Mouse (Mus musculus): Measurements from ENCODE around the gene Wdr48. TPM values are rescaled to one million over a fixed set of nuclear protein-coding genes. Genes with fewer than 3 reads are reported as not detected.

Gene Wdr48
- polyA plus RNA-seq, 1 experiment from 2014 or later = 82.5 TPM

- WGBS = 80% methylated on average over 9 of the region's 9 CpGs
- Histone ChIP-seq H3K27ac (replicated peaks) (no peak overlapping the region), H3K36me3 (no peaks in the 10 kb centered on the region), H3K4me1 (no peaks in the 10 kb centered on the region), H3K27me3 (no peaks in the 10 kb centered on the region), H3K4me3 (no peak overlapping the region), H3K9ac (replicated peaks) (no peak overlapping the region), H3K4me2 (replicated peaks) (no peak overlapping the region), H3K9me3 (no peaks in the 10 kb centered on the region)
- ATAC-seq (replicated peaks) = no peak
Observed at GRCm38 (mm10) chr9:119958835-119959234, 64.2 kb downstream of the Wdr48 start.

GRCm38 (mm10) chr9:119962216-119962615 is 67.5 kb downstream of the Wdr48 start:
- Histone ChIP-seq H3K36me3 (no peaks in the 10 kb centered on the region), H3K4me2 (replicated peaks) (no peak overlapping the region), H3K4me3 (no peak overlapping the region), H3K9me3 (no peaks in the 10 kb centered on the region), H3K9ac (replicated peaks) (no peak overlapping the region), H3K27me3 (no peaks in the 10 kb centered on the region), H3K27ac (replicated peaks) (no peak overlapping the region), H3K4me1 (no peaks in the 10 kb centered on the region)
- ATAC-seq (replicated peaks) = no peak
- 75% methylated on average over 4 of the region's 4 CpGs for WGBS

GRCm38 (mm10) chr9:119962987-119963667 is 68.4 kb downstream of the Wdr48 start:
- Histone ChIP-seq H3K4me1 (no peaks in the 10 kb centered on the region), H3K4me2 (replicated peaks) (no peak overlapping the region), H3K9ac (replicated peaks) (no peak overlapping the region), H3K36me3 (no peaks in the 10 kb centered on the region), H3K4me3 (no peak overlapping the region), H3K9me3 (no peaks in the 10 kb centered on the region), H3K27ac (replicated peaks) (no peak overlapping the region), H3K27me3 (no peaks in the 10 kb centered on the region)
- 8% methylated on average over 21 of the region's 21 CpGs for WGBS
- peak; percentile 32; the same call in 1 of the 2 replicates for ATAC-seq (replicated peaks)

DNA sequence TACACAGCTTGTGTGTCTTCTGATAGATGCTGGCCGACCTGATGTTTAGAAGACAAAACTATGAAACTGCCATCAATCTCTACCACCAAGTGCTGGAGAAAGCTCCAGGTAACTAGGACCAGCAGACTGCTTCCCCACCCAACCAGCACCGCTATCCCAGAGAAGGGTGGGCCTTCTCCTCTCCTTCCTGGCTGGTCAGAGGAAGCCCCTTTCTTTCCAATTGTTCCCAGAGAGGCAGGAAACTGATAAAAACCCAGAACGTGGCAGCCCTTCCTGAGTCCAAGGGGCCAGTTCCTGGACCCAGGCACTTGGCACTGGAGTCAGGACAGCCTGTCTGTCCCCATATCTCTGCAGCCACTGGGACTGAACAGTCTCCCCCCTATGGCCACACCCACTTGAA is 69.5 kb downstream of the Wdr48 start:
- Histone ChIP-seq H3K4me3 (no peak overlapping the region), H3K9ac (replicated peaks) (no peak overlapping the region), H3K4me2 (replicated peaks) (no peak overlapping the region), H3K9me3 (no peaks in the 10 kb centered on the region), H3K36me3 (no peaks in the 10 kb centered on the region), H3K27me3 (no peaks in the 10 kb centered on the region), H3K27ac (replicated peaks) (no peak overlapping the region), H3K4me1 (no peaks in the 10 kb centered on the region)
- WGBS = 88% methylated on average over 3 of the region's 3 CpGs
- ATAC-seq (replicated peaks) = no peak

- Histone ChIP-seq H3K4me3 (no peak overlapping the region), H3K27ac (replicated peaks) (no peak overlapping the region), H3K4me1 (peaks cover 4% of the 10 kb centered on the region), H3K9me3 (no peaks in the 10 kb centered on the region), H3K27me3 (no peaks in the 10 kb centered on the region), H3K9ac (replicated peaks) (no peak overlapping the region), H3K4me2 (replicated peaks) (no peak overlapping the region), H3K36me3 (no peaks in the 10 kb centered on the region)
- 62% methylated on average over 3 of the region's 3 CpGs for WGBS
- ATAC-seq (replicated peaks) = no peak
Observed at GRCm38 (mm10) chr9:119965186-119965585, 70.5 kb downstream of the Wdr48 start.

DNA sequence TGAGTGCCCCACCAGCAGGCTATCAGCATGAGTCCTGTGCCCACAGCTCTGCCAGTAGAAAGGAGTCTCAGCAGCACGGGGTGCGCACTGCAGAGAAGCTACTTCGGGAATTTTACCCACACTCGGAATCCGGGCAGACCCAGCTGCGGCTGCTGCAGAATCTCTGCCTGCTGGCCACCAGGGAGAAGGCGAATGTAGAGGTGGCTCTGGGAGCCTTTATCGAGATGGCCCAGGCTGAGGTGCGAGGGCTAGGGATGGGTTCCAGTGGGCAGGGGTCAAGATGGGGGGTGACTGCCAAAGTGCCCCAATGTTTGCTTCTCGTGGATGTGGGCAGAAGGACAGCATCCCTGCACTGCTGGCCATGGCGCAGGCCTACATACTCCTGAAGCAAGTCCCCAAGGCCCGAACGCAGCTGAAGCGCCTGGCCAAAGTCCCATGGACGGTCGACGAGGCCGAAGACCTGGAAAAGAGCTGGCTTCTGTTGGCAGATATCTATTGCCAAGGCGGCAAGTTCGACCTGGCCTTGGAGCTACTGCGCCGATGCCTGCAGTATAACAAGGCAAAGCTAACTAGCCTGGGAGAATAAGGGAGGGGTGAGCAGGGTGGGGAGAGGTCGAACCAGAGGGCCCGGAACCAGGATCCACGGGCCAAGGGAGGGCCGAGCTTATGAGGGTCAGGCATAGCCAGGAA is 71.7 kb downstream of the Wdr48 start:
- ATAC-seq (replicated peaks) = no peak
- no peak overlapping the region for H3K4me3 ChIP-seq
- H3K27me3 ChIP-seq = no peaks in the 10 kb centered on the region
- no peak overlapping the region for H3K4me2 ChIP-seq (replicated peaks)
- no peak overlapping the region for H3K9ac ChIP-seq (replicated peaks)
- no peaks in the 10 kb centered on the region for H3K9me3 ChIP-seq
- H3K36me3 ChIP-seq = no peaks in the 10 kb centered on the region
- H3K4me1 ChIP-seq = peaks cover 16% of the 10 kb centered on the region
- 88% methylated on average over 26 of the region's 26 CpGs for WGBS
- H3K27ac ChIP-seq (replicated peaks) = no peak overlapping the region

- Histone ChIP-seq H3K4me1 (peaks cover 27% of the 10 kb centered on the region), H3K4me3 (no peak overlapping the region), H3K9me3 (no peaks in the 10 kb centered on the region), H3K27me3 (no peaks in the 10 kb centered on the region), H3K36me3 (no peaks in the 10 kb centered on the region), H3K4me2 (replicated peaks) (no peak overlapping the region), H3K9ac (replicated peaks) (no peak overlapping the region), H3K27ac (replicated peaks) (peak overlapping the region; percentile 92)
- no peak for ATAC-seq (replicated peaks)
- 80% methylated on average over 7 of the region's 7 CpGs for WGBS
Observed at GRCm38 (mm10) chr9:119969811-119970210, 75.1 kb downstream of the Wdr48 start.

- ATAC-seq (replicated peaks) = peak; percentile 47; the same call in 1 of the 2 replicates
- no peaks in the 10 kb centered on the region for H3K36me3 ChIP-seq
- peak overlapping the region; percentile 92 for H3K27ac ChIP-seq (replicated peaks)
- no peak overlapping the region for H3K4me3 ChIP-seq
- H3K4me1 ChIP-seq = peaks cover 27% of the 10 kb centered on the region
- no peaks in the 10 kb centered on the region for H3K27me3 ChIP-seq
- no peak overlapping the region; the same call in 1 of the 2 replicates for H3K9ac ChIP-seq (replicated peaks)
- no peak overlapping the region for H3K4me2 ChIP-seq (replicated peaks)
- 40% methylated on average over 6 of the region's 6 CpGs for WGBS
- H3K9me3 ChIP-seq = no peaks in the 10 kb centered on the region
Observed at GRCm38 (mm10) chr9:119970221-119970620, 75.5 kb downstream of the Wdr48 start.

DNA sequence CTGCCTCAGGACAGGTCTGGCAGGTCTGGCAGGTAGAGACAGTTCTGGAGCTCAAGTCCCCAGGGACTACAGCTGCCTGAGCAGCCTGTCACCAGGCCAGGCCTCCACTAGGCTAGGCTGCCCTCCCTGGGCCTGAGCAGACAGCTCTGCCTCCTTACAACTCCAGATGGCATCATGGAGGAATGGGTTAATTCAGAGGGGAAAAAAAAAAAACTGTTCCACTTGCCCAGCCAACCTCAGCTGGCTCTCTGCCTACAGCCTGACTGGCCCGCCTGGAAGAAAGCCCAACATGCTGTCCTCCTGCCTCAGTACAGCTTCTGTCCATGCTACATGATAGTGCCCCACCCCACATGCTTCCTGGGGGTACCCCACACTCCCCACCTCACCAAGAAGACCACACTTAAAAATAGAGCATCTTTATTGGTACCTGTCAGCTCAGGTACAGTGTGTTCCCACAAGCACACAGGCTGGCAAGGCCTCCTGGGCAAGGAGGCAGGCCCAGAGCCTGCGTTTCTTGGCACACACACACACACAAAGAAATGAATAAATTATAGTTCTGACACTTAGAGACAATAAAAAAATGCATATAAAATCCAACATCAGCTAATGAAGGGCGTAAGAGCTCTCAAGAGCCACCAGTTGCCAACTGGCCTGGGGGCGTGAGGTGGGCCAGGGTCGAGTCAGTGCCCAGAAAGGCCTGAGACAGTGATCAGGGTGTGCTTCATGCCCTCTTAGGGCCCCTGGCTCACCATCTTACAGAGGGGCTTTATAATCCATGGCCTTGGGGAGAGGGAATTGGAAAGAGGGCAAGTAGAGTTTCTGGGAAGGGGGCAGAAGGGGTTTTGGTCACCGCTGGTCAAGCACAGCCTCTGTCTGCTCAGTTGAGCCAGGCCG is 76.3 kb downstream of the Wdr48 start:
- Histone ChIP-seq H3K4me1 (peaks cover 27% of the 10 kb centered on the region), H3K27me3 (no peaks in the 10 kb centered on the region), H3K9me3 (no peaks in the 10 kb centered on the region), H3K27ac (replicated peaks) (peak overlapping the region; percentile 92), H3K4me3 (no peak overlapping the region), H3K9ac (replicated peaks) (peak overlapping the region; percentile 10; the same call in 1 of the 2 replicates), H3K36me3 (no peaks in the 10 kb centered on the region), H3K4me2 (replicated peaks) (no peak overlapping the region)
- WGBS = 56% methylated on average over 7 of the region's 7 CpGs
- ATAC-seq (replicated peaks) = peak; percentile 80

DNA sequence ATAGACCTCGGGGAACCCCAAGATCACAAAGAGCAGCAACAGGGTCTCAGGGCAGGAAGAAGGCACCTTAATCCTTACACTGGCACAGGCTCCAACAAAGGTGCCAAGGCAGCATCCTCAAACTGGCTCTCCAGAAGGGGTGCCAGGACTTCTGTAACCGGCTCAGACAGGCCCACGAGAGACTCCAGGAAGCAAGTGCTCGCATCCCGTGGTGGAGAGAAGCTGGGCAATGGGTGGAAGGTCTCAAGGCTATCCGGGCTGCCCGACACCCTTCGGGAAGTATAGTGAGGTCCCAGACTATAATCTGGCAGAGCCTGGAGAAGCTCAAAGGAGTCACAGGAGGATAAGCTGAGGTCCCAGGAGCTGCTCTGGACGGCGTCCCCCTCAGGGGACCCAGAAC is 77.5 kb downstream of the Wdr48 start:
- Histone ChIP-seq H3K4me2 (replicated peaks) (no peak overlapping the region), H3K4me1 (peaks cover 31% of the 10 kb centered on the region), H3K27ac (replicated peaks) (peak overlapping the region; percentile 44), H3K36me3 (no peaks in the 10 kb centered on the region), H3K27me3 (no peaks in the 10 kb centered on the region), H3K9me3 (no peaks in the 10 kb centered on the region), H3K4me3 (no peak overlapping the region), H3K9ac (replicated peaks) (no peak overlapping the region)
- 89% methylated on average over 10 of the region's 10 CpGs for WGBS
- ATAC-seq (replicated peaks) = no peak

- peaks cover 35% of the 10 kb centered on the region for H3K4me1 ChIP-seq
Observed at GRCm38 (mm10) chr9:119972582-119972981, 77.9 kb downstream of the Wdr48 start.

DNA sequence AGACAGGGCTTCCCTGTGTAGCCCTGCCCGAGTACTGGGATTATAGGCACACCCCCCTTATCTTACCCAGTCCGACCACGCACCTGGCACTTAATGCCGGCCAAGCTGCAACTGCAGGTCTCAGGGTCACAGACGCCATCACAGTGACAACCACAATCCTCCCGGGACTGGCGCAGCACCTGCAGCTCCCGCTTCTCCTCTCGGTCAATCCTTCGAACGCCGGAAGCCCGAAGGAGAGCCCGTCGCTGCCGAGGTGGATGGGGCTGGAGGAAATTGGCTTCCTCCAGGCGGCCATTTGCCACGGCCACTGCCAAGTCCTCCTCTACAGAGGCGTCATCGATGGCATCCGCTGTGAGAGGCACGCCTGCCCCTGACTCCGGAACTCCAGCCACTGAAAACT is 78.6 kb downstream of the Wdr48 start:
- Histone ChIP-seq H3K4me3 (no peak overlapping the region), H3K9ac (replicated peaks) (no peak overlapping the region), H3K4me2 (replicated peaks) (no peak overlapping the region), H3K27ac (replicated peaks) (no peak overlapping the region), H3K9me3 (no peaks in the 10 kb centered on the region), H3K36me3 (no peaks in the 10 kb centered on the region), H3K4me1 (peaks cover 42% of the 10 kb centered on the region), H3K27me3 (no peaks in the 10 kb centered on the region)
- no peak for ATAC-seq (replicated peaks)
- WGBS = 92% methylated on average over 23 of the region's 23 CpGs

More at GRCm38 (mm10) chr9:119972582-119972981, 77.9 kb downstream of the Wdr48 start:
- ATAC-seq (replicated peaks) = no peak
- peak overlapping the region; percentile 44 for H3K27ac ChIP-seq (replicated peaks)
- 80% methylated on average over 12 of the region's 12 CpGs for whole genome bisulfite sequencing
- H3K9me3 ChIP-seq = no peaks in the 10 kb centered on the region
- H3K4me3 ChIP-seq = no peak overlapping the region
- no peak overlapping the region for H3K4me2 ChIP-seq (replicated peaks)
- no peak overlapping the region for H3K9ac ChIP-seq (replicated peaks)
- no peaks in the 10 kb centered on the region for H3K27me3 ChIP-seq
- H3K36me3 ChIP-seq = no peaks in the 10 kb centered on the region

Measured in forebrain, embryonic 15.5 days (tissue).